Mouse (Mus musculus) heart, postnatal 36 days (tissue): ENCODE results near the gene Gm10203. TPM values are rescaled to one million over a fixed set of nuclear protein-coding genes. Genes with fewer than 3 reads are reported as not detected.
A peak's percentile ranks its signal among the peaks of the same experiment; 100 is the strongest.

Experiments
- DNase-seq, 2 experiments: peaks; one replicate each; pipeline ENCODE4 v3.0.0; 2021 to 2022
- intact Hi-C: fragments of 180-260 bp; cut with DNase I; formaldehyde crosslinking; loops from one replicate; pipeline ENCODE4 v1.15.1; 2025
- total RNA-seq, 2 experiments: library from RNA; stranded (reverse); gene quantifications; 2 replicates each; pipeline ENCODE4 v1.2.3; 2021

Gene Gm10203
- total RNA-seq, 2 experiments from 2014 or later = not detected

- no peak for DNase-seq
- intact Hi-C loops = no loop called here
Observed at GRCm38 (mm10) chr6:149173831-149174625, 44.1 kb downstream of the Gm10203 start.

DNA sequence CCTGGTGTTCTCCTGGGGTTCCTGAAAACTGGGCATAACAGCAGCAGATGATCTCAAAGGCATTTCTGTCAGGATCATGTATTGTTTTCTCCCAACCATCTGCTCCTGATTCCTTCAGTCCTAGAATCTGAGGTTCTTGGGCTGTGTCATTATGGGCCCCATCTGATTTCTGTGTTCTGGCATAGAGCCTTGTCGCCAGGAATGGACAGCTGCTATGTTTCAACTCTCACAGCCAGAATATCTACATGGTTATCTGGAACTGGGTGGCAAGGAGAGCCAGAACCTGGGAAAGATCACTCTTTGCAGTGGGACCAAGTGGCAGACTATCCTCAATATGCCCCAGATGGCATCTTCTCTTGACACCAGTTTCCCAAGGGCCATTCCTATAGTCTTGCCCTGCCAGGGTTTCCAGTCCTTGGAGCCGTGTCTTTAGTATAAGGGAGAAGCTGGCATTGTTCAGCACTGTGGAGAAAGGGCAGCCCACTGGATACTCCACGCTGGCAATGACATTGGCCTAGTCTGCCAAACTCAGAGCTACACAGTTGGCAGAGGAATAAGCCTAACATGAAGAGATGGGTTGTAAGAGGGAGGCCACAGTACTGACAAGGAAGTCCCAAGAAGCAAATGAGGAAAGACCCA, 45.1 kb downstream of the Gm10203 start:
- intact Hi-C loops = no loop called here
- peak; percentile 45 to 64 for DNase-seq

DNA sequence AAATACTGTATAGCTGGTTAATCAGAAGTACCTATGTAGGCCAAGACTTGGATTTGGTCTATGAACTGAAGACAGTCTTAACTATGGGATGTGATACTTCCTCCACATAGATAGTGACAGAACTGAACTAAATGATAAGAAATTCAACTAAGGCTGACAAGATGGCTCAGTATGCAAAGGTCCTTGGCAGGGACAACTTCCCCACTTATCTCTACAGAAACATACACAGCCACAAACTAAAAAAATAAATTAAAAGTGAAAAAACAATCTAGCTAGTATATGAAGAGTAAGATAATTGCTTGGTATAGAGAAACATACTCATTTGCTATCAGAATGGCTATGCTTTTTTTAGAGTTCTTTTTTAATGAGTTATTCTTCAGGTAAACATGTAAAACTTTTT, 49.1 kb downstream of the Gm10203 start:
- no peak for DNase-seq
- intact Hi-C loops = no loop called here

Other genes with a start within 250 kb of the Gm10203 start
- gene Caprin2, start 233.9 kb upstream of the Gm10203 start, total RNA-seq = 1 to 10 TPM; 4.6 to 5.3 TPM
- 1 to 10 TPM; 1.9 to 5.6 TPM for gene Sinhcaf, start 183.7 kb upstream of the Gm10203 start, total RNA-seq
- 10 to 100 TPM; 15.7 to 17.5 TPM for gene Dennd5b, start 28.5 kb upstream of the Gm10203 start, total RNA-seq
- gene Etfbkmt, start 9.7 kb downstream of the Gm10203 start, total RNA-seq = 10 to 100 TPM; 25.7 to 33.1 TPM
- 10 to 100 TPM; 19.5 to 27.7 TPM for gene Amn1, start 58.5 kb downstream of the Gm10203 start, total RNA-seq
- 10 to 100 TPM; 25.9 to 26.0 TPM for gene Resf1, start 179.2 kb downstream of the Gm10203 start, total RNA-seq